Comparison of ENCODE assay signal across 7 mouse cellular contexts in genomic region chr6:16359881-16360711, GRCm38 (mm10).
DNase-seq lines count a peak whose midpoint lies in the region; ATAC-seq and TF ChIP-seq lines count a peak whose summit lies in the region.
"Not testable (repeated sequence)": the region's sequence is repeated elsewhere in the genome, so short reads cannot be mapped to it uniquely, and the experiment has no call there.

No protein-coding gene starts in this region.

- H3K4me2 ChIP-seq in heart, embryonic 15.5 days: peak overlapping the region; percentile 44; the same call in 1 of the 2 replicates
- not testable (repeated sequence) for H3K4me2 ChIP-seq in intestine, embryonic 15.5 days (replicated peaks); limb, embryonic 15.5 days; midbrain, embryonic 11.5 days

- H3K4me1 ChIP-seq in cerebellum, adult 2 months (ENCODE audit: control insufficient read depth, insufficient read depth, low read length); forebrain, embryonic 10.5 days; heart, embryonic 15.5 days (replicated peaks); intestine, embryonic 15.5 days (replicated peaks); limb, embryonic 15.5 days; midbrain, embryonic 11.5 days (ENCODE audit: control insufficient read depth, insufficient read depth, low read length): not testable (repeated sequence)

- H3K27me3 ChIP-seq in cerebellum, adult 2 months (ENCODE audit: control insufficient read depth, insufficient read depth, low read length); forebrain, embryonic 10.5 days (ENCODE audit: poor library complexity, severe bottlenecking); heart, embryonic 15.5 days; intestine, embryonic 15.5 days (replicated peaks); limb, embryonic 15.5 days; midbrain, embryonic 11.5 days (ENCODE audit: control insufficient read depth, insufficient read depth, low read length): not testable (repeated sequence)

- not testable (repeated sequence) for H3K9ac ChIP-seq in heart, embryonic 15.5 days; intestine, embryonic 15.5 days; limb, embryonic 15.5 days; midbrain, embryonic 11.5 days (ENCODE audit: low read length)

- ATAC-seq in heart, embryonic 15.5 days (replicated peaks; ENCODE audit: insufficient number of reproducible peaks, insufficient read depth, low FRiP score, low read depth); limb, embryonic 15.5 days (ENCODE audit: insufficient number of reproducible peaks, low FRiP score, low TSS enrichment, low read depth): not testable (repeated sequence)
- peak; percentile 69 for ATAC-seq in intestine, embryonic 15.5 days
- ATAC-seq in midbrain, embryonic 11.5 days (ENCODE audit: low FRiP score): peak; percentile 88

- H3K4me3 ChIP-seq in cerebellum, adult 2 months (replicated peaks; ENCODE audit: insufficient read depth, low read depth, low read length); intestine, embryonic 15.5 days (replicated peaks): not testable (repeated sequence)
- peak overlapping the region; percentile 45 for H3K4me3 ChIP-seq in forebrain, embryonic 10.5 days
- H3K4me3 ChIP-seq in heart, embryonic 15.5 days: peak overlapping the region; percentile 37
- H3K4me3 ChIP-seq in limb, embryonic 15.5 days: peak overlapping the region; percentile 27; the same call in 1 of the 2 replicates
- peak overlapping the region; percentile 17 for H3K4me3 ChIP-seq in midbrain, embryonic 11.5 days (ENCODE audit: low read depth, low read length)

- not testable (repeated sequence) for H3K9me3 ChIP-seq in forebrain, embryonic 10.5 days; heart, embryonic 15.5 days (replicated peaks); intestine, embryonic 15.5 days; limb, embryonic 15.5 days; midbrain, embryonic 11.5 days (ENCODE audit: control insufficient read depth, low read length)

- not testable (repeated sequence) for TF ChIP-seq CTCF in cerebellum, adult 2 months (IDR thresholded peaks at IDR 0.05; ENCODE audit: borderline replicate concordance, insufficient read depth, low read depth, low read length)

- not testable (repeated sequence) for H3K36me3 ChIP-seq in forebrain, embryonic 10.5 days (replicated peaks); heart, embryonic 15.5 days; intestine, embryonic 15.5 days; limb, embryonic 15.5 days; midbrain, embryonic 11.5 days (ENCODE audit: control insufficient read depth, insufficient read depth, low read length)

- not testable (repeated sequence) for TF ChIP-seq POLR2A in cerebellum, adult 2 months (IDR thresholded peaks at IDR 0.05; ENCODE audit: borderline replicate concordance, insufficient read depth, low read length)

- not testable (repeated sequence) for H3K27ac ChIP-seq in cerebellum, adult 2 months (ENCODE audit: insufficient read depth, low read length); forebrain, embryonic 10.5 days; heart, embryonic 15.5 days; intestine, embryonic 15.5 days; limb, embryonic 15.5 days; midbrain, embryonic 11.5 days (ENCODE audit: low read depth, low read length)

- 28% methylated on average over 25 of the region's 25 CpGs for WGBS in cerebellum, adult 2 months
- 28% methylated on average over 25 of the region's 25 CpGs for WGBS in forebrain, embryonic 10.5 days
- WGBS in heart, embryonic 15.5 days: 27% methylated on average over 24 of the region's 25 CpGs
- 33% methylated on average over 24 of the region's 25 CpGs for WGBS in intestine, embryonic 15.5 days
- 45% methylated on average over 25 of the region's 25 CpGs for WGBS in limb, embryonic 15.5 days
- 43% methylated on average over 11 of the region's 25 CpGs for WGBS in midbrain, embryonic 11.5 days

- DNase-seq in cerebellum, adult 2 months: peak; percentile 9 to 18
- not testable (repeated sequence) for DNase-seq in forebrain, embryonic 10.5 days (ENCODE audit: extremely low spot score, low spot score); midbrain, embryonic 11.5 days (ENCODE audit: low spot score, missing footprints)
- peak; percentile 49 for DNase-seq in retina, postnatal 1 day
